Mouse (Mus musculus) R1 (cell line): ENCODE data around the gene Gpd1.
"Not testable (repeated sequence)": the region's sequence is repeated elsewhere in the genome, so short reads cannot be mapped to it uniquely, and the experiment has no call there.

Experiments
- DNase-seq: peaks from one replicate; pipeline ENCODE4 v3.0.0-alpha.2; 2018; ENCODE audit warnings: low read depth, low spot score

The Gpd1 gene

GRCm38 (mm10) chr15:99721921-99722743 is 4.8 kb downstream of the Gpd1 start:
- DNase-seq = no peak

DNA sequence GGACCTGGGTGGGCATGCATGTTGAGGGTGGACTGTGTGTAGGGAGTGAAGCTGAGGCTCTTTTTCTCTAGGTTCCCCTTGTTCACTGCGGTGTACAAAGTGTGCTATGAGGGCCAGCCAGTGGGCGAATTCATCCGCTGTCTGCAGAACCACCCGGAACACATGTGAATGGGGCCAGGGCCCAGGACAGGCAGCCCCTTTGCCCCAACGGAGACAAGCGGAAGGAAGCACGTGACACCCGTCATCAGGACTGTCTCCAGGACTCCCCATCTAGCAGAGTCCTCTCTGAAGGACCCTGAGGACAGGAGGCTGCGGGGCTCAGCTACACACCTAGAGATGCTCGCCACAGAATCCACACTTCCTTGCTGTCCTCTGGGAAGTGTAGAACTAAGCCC is 5.8 kb downstream of the Gpd1 start:
- DNase-seq = no peak

DNA sequence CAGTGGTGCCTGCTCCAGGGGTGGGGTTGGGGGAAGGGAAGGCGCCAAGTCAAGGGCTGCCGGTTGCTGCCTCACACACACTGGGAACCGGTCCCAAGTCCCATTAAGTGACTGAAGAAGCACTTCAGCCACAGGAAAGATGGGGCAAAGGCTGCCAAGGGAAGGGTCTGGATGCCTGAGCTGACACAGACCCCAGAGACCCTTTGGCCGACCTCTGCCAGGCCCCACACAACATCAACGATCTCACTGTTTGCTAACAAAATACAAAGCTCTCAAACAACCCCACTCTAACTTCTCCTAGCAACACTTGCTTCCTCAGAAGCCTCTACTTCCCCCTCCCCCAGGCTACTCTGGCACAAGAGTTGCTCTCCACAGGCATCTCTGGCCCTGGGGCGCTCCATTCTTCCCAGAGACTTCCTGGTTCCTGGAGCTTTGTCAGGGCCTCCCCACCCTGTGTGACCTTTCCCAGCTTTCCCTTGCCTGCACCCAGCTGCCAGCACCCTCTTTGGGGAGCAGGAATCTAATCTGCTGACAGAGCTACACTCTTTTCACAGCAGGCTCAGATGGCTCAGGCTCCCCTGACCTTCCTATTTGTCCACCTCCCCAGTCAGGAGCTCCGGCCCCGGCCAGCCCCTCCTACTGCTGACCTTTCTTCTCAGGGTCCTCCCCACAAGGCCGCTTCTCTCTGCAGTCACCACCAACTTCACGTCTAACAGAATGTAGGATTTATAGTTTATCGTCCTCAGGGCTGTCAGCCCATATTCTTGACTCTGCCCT is 6.4 kb downstream of the Gpd1 start:
- peak; percentile 54 for DNase-seq

DNA sequence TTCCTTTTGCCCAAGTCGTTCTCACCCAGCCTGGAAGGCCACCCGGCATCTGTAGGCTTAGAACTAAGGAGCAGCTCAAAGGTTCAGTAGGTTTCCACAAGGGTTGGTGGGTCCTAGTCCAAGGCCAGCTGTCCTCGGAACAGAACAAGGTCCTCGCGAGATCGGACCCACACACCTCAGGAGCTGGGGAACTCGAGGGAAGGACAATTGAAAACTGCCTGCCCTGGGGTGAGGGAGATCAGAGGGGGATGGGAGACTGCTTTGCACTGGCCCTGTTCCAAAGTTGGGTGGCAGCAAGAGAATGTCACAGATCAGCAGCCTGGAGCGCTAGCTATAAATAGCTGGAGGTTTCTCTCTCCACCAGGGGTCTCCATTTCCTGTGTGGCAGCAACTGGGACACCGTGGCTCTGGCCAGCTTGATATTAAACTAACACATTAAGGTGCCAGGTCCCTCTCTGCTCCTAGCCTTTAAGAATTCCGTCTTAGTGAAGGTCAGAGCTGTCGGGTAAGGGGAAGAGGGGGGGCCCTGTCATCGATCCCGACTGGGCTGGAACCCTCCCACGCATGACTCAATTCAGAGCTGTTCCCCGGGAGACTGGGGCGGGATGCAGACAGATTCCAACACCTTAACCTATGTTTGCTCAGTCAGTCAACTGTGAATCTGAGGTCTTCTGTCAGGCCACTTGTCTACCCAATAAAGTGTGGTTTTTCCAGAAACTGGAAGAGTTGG is 7.1 kb downstream of the Gpd1 start:
- peak; percentile 81 for DNase-seq

- peak; percentile 100 for DNase-seq
Observed at GRCm38 (mm10) chr15:99725341-99726155, 8.2 kb downstream of the Gpd1 start, which contains the start of gene Cox14. Gene Cox14 (plus strand): TSS chr15:99725618.

GRCm38 (mm10) chr15:99726549-99726948 is 9.2 kb downstream of the Gpd1 start:
- no peak for DNase-seq

DNA sequence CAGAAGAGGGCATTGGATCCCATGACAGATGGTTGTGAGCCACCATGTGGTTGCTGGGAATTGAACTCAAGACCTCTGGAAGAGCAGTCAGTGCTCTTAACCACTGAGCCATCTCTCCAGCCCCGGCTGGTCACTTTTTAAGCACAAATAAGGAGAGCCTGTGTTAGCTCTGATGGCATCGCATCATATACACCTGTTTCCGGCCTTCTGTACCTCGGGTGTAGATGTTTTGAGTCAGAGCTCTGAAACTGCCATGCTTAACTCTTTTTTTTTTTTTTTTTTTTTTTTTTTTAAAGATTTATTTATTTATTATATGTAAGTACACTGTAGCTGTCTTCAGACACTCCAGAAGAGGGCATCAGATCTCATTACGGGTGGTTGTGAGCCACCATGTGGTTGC is 9.7 kb downstream of the Gpd1 start:
- not testable (repeated sequence) for DNase-seq

DNA sequence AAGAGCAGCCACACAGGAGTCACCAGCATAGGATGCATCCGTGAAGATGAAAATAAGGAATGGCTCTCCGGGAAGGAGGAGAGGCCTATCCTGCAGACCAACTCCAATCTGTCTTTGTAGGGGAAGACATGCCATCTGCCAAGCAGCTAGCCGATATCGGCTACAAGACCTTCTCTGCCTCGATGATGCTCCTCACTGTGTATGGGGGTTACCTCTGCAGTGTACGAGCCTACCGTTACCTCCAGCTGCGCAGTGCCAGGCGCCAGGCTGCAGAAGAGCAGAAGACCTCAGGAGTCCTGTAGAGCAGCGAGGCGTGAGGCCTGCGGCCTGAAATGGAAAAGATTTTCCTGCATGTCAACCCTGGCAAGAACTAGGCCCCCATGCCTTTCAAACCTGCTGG is 10.2 kb downstream of the Gpd1 start:
- DNase-seq = no peak

GRCm38 (mm10) chr15:99728211-99728610 is 10.9 kb downstream of the Gpd1 start:
- DNase-seq = no peak

- DNase-seq = peak; percentile 76
Observed at GRCm38 (mm10) chr15:99729056-99729783, 11.9 kb downstream of the Gpd1 start.

DNA sequence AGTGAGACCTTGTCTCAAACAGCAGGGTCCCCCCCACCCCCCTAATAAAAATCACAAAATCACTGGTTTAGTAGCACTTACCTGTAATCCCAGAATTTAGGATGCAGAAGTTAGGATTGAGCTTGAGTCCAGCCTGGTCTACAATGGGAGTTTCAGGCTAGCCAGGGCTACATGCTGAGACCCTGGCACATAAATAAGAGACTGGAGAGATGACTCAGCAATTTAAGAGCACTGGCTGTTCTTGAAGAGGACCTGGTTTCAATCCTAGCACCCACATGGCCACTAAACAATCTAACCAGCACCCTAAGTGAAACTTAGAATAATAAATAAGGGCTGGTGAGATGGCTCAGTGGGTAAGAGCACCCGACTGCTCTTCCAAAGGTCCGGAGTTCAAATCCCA is 13.9 kb downstream of the Gpd1 start:
- no peak for DNase-seq

DNA sequence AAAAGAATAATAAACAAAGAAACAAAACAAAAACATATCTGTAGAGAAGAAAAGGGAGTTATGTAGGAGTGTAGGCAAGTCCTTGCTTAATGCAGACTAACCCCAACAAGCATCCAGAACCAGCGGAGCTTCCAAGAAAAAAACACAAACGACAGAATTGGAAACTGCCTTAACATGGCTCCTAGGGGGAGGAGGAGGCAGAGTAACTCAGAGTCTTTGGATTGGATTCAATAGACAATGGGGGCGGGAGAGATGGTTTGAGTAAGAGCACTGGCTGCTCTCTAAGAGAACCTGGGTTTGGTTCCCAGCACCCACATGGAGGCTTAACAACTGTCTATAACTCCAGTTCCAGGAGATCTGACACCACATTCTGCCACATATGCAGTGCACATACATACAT is 14.4 kb downstream of the Gpd1 start:
- DNase-seq = peak; percentile 57

DNA sequence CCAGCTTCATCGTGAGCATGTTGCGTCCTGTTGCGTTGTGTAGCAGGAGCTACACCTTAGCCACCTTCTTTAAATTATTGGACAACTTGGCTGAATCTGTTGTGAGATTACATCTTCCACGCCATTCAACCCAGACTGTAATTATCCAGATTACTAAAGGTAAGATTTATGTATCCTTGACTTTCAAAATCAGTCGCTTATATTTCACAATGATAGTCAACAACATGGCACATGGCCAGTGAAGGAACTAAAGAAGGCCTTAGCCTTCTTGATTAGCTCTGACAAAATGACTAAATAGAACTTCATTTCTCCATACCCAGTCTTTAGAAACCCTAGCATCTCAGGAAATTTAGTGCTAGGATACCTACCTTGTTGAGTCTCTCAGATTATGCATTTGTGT is 15.9 kb downstream of the Gpd1 start:
- DNase-seq = no peak

DNA sequence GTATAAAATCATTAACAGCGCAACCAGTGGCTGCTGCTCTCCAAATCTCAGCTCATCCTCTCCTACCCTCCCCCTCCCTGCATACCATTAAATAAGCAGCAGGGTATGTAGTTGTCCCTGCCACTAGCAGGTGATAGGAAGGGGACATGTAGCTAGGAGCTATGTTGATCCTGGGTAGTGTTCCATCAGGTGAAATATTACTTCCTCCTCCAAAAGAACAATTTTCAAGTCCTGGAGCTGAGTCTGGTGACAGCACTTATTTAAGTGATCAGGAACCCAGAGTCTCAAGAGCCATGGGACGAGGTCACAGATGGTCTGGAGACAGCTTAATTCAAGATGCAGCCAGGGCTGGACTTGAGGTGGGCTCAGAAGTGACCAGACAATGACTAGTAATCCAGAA is 18.3 kb downstream of the Gpd1 start:
- no peak for DNase-seq

DNA sequence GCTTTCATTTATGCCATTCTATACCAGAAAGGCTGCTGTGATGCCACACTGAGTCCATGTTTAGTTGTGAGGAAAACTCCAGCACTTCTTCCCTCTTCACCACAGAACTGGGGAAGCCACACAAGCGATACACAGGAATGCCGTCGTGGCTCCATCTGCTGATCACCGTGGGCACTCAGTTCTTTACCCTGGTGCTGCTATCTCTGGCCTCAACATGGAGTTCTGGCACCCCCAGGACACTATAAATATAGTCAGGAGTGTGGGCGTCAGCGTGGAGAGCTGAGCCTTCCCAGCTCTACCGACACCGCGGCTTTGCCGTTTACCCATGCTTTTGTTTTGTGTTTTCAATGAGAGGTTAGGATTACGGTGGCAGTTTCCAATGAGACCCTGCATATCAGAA is 19.4 kb downstream of the Gpd1 start:
- DNase-seq = no peak

- no peak for DNase-seq
Observed at GRCm38 (mm10) chr15:99740229-99740628, 22.9 kb downstream of the Gpd1 start.

DNA sequence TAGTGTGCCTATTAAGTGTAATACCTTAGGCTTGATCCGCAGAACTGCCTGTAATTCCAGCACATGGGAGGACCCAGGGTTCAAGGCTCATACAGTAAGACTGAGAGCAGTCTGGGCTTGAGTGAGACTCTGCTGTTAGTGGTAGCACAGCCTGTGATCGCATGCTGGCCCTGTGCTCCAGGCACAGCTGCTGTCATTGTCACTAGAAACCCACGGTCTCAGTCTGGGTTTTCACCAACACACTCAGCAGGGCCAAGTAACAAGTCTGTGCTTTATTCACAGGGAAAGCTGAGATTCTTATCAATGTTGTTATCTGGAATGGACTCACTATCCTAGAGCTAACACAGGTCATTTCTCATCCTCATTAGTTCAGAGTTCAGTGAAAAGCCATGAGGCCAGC is 36.9 kb downstream of the Gpd1 start:
- DNase-seq = no peak

DNA sequence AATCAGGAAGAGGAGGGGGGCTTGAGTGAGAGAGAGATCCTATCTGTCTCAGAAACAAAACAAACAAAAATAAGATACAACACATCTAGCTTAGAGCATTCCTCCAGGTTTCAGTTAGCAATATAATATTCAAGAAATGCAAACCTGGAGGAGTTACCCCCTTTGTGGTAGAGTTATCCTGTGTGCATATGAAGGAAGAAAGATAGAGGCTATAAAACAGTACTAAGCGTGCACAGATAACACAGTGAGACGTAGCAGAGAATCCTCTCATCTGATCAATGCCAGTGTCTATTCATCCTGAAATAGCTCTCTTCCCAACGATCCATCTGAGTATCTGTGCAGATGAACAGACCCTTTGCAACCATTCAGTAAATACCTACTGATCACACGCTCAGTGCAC is 50.2 kb downstream of the Gpd1 start:
- DNase-seq = no peak

DNA sequence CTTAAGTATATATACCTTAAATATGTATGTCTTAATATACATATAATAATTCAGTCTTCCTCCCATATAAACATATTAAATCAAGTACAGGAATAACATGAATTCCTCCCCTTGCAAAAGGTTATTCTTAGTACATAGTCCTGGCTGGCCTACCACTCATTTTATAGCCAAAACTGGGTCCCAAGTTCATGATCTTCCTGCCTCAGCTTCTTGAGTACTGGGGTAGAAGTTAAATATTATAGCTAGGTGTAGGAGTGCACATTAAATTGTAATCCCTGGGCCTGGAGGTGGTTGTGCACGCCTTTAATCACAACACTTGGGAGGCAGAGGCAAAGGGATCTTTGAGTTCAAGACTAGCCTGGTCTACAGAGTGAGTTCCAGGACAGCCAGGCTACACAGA is 51.4 kb downstream of the Gpd1 start:
- DNase-seq = no peak

GRCm38 (mm10) chr15:99771004-99771500 is 53.7 kb downstream of the Gpd1 start:
- no peak for DNase-seq
